Mouse (Mus musculus) heart, postnatal 25 days (tissue): ENCODE results near the gene Sav1. TPM values are rescaled to one million over a fixed set of nuclear protein-coding genes. Genes with fewer than 3 reads are reported as not detected.

Source experiments
- DNase-seq: peaks from one replicate; pipeline ENCODE4 v3.0.0; 2022; ENCODE audit warnings: low spot score
- intact Hi-C: fragments of 180-260 bp; cut with DNase I; formaldehyde crosslinking; loops from one replicate; pipeline ENCODE4 v1.15.1; 2025
- total RNA-seq, 2 experiments: library from RNA; stranded (reverse); gene quantifications; 2 replicates each; pipeline ENCODE4 v1.2.3; 2021

Sav1 gene
- total RNA-seq = 10 to 100 TPM; 24.0 to 25.0 TPM

GRCm38 (mm10) chr12:69986786-69987497 is at the start of gene Sav1:
Sav1 (minus strand) TSS chr12:69987002.
- peak; percentile 88 for DNase-seq
- intact Hi-C loops = loop anchor here (5.0 kb wide), 1 partner anchor 75 kb away; no protein-coding TSS in a partner anchor

GRCm38 (mm10) chr12:70026233-70026632 is 39.4 kb upstream of the Sav1 start:
- intact Hi-C loops = no loop called here
- no peak for DNase-seq

- DNase-seq = no peak
- intact Hi-C loops = no loop called here
Measured at GRCm38 (mm10) chr12:70025431-70025830, 38.6 kb upstream of the Sav1 start.

GRCm38 (mm10) chr12:70023580-70023979 is 36.8 kb upstream of the Sav1 start:
- intact Hi-C loops = no loop called here
- no peak for DNase-seq

DNA sequence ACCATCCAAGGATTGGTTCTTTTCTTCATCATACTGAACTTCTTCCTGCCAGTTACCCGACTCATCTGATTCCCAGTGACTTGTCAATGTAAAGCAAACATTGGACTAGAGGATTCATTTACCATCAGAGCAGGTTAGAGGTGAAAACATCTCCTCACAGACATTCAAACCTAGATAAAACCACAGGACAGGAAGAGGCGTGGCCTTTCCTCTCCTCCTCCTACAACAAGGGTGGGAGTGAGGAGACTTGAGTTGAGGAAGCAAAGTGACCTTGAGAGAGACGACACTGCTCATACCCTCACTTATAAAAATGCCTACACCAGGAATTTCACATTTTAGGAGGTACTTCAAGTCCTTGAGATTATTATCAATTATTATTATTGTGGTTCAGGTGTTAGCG is 31.4 kb upstream of the Sav1 start:
- no peak for DNase-seq
- intact Hi-C loops = no loop called here

DNA sequence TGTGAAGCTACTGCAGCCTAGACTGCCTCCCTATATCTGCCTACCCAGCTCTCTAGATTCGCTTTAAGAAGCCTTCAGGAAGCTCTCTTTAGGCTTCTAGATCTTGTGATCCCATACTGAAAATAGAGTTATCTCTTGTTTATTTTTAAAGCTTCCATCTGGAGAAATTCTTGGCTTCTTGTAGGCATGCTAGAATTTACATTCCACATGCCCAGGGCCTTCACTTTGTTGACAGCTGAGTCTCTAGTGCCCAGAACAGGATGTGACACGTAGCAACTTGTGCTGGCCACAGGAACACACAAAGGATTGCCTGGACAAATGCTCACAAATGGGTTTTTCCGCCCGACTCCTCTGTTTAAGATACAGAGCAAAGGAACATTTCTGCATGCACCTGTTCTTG is 29.1 kb upstream of the Sav1 start:
- intact Hi-C loops = no loop called here
- no peak for DNase-seq

- intact Hi-C loops = no loop called here
Measured at GRCm38 (mm10) chr12:70011681-70012080, 24.9 kb upstream of the Sav1 start.

DNA sequence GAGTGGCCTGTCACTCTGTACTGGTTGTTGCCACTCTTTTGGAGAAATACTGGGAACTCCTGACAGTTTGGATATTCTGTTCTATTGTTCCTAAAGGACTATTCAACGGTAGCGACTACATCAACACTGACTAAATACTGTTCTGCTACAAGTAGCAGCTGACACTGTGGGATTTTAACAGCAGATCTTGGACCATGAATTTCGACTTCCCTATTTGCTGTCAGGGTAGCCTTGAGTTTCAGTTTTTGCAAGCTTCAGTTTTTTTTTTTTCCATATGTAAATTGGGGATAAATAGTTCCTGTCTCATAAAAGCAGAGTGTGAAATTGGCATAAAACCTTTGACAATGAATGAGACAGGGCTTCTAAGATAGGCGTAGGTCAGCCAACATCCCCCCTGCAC is 23.6 kb upstream of the Sav1 start:
- intact Hi-C loops = no loop called here
- no peak for DNase-seq

More at GRCm38 (mm10) chr12:70011681-70012080, 24.9 kb upstream of the Sav1 start:
- DNase-seq = no peak

GRCm38 (mm10) chr12:70005103-70005502 is 18.3 kb upstream of the Sav1 start:
- intact Hi-C loops = no loop called here
- DNase-seq = no peak

- intact Hi-C loops = no loop called here
Measured at GRCm38 (mm10) chr12:69998186-69998983, 11.6 kb upstream of the Sav1 start.

GRCm38 (mm10) chr12:69995382-69995781 is 8.6 kb upstream of the Sav1 start:
- DNase-seq = no peak
- intact Hi-C loops = no loop called here

More at GRCm38 (mm10) chr12:69998186-69998983, 11.6 kb upstream of the Sav1 start:
- no peak for DNase-seq

DNA sequence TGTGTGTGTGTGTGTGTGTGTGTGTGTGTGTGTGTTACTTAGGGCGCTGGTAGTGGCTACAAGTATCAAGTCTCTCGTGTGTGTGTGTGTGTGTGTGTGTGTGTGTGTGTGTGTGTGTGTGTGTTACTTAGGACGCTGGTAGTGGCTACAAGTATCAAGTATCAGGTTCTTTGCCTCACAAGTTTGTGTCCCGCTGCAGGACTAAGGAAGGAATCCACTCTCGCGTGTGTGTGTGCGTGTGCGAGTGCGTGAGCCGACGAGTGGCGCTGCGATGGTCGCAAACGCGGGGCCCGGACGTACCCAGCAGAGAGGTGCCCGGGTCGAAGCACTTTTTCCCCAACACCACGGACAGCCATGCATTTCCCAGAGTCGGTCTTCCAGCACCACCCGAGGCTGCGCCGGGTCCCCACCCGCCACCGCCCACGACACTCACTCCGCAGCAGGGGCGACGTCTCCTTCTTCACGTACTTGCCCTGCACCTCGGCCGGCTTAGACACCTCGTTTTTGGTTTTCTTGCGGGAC is 500 bp downstream of the Sav1 start:
- intact Hi-C loops = loop anchor here (5.0 kb wide), 1 partner anchor 76 kb away; no protein-coding TSS in a partner anchor
- no peak for DNase-seq

DNA sequence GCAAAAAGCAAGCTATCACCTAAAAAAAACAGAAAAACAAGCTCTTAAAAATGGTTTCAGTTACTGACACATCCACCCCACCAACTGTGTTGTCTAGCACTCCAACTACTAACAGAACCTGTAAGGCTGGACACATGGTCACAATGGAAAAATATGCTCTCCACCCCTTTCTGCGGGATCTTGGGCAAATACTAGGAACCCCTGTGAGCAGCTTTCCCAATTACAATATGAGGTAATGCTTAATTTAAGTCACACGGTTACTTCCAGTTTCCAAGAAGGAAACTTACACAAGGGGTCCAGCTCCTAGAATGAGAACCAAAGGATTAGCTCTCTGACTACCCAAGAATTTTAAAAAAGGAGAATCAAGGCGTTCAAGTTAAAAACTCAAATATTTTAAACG is 1.3 kb downstream of the Sav1 start:
- DNase-seq = no peak
- intact Hi-C loops = loop anchor here (5.0 kb wide), 1 partner anchor 77 kb away; no protein-coding TSS in a partner anchor

DNA sequence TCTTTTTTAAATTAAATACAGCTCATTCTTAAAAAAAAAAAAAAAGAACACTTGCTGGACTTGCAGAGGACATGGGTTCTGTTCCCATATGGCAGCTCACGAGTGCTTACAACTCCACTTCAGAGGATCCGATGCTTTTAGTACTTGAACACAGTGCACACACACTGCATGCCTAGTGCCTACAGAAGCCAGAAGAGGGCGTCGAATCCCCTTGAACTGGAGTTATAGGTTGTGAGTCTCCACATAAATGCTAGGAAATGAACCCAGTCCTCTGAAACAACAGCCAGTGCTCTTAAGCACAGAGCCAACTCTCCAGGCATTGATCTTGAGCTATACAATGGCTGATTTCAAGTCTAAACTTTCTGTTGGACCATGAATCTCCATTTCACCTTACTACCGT is 3.9 kb downstream of the Sav1 start:
- no peak for DNase-seq
- intact Hi-C loops = no loop called here

- DNase-seq = no peak
- intact Hi-C loops = no loop called here
Measured at GRCm38 (mm10) chr12:69977376-69977998, 9.3 kb downstream of the Sav1 start.

- intact Hi-C loops = no loop called here
- no peak for DNase-seq
Measured at GRCm38 (mm10) chr12:69976688-69977087, 10.1 kb downstream of the Sav1 start.

DNA sequence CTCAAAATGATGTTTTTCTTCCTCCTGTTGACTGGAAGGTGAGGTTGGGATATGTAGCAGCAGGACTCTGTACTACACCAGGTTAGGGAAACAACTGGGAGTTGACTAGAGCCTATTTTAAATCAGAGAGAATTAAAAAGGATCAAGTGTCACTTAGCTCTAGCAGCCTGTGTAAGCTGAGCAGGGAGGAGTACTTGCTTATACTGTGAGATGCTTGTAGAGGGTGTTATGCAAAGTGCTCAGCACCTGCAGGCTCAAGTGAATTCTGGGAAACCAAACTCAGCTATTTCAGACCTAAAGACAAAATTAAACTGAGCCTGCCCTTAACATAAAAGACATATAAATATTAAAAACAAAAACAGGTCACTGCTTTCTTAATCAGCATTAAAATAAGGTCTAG is 13.1 kb downstream of the Sav1 start:
- intact Hi-C loops = no loop called here
- DNase-seq = no peak

DNA sequence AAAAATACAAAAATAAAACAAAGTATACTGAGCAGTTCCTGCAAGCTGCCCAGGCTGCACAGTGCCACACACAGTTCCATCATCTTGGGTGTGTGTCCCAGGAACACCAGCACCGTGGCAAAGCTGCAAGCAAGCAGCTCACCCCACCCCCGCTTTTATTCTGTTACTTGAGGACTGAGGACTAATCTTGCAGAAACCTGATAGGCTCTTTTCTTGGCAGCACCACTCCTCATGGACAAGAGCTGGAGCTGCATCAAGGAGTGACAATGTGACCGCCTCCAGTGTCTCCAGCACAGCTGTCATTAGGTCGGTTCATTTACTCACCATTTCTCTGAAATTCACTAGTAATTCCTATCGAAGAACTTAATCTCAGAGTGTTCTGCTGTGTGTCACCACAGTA is 18.6 kb downstream of the Sav1 start:
- peak; percentile 7 for DNase-seq

DNA sequence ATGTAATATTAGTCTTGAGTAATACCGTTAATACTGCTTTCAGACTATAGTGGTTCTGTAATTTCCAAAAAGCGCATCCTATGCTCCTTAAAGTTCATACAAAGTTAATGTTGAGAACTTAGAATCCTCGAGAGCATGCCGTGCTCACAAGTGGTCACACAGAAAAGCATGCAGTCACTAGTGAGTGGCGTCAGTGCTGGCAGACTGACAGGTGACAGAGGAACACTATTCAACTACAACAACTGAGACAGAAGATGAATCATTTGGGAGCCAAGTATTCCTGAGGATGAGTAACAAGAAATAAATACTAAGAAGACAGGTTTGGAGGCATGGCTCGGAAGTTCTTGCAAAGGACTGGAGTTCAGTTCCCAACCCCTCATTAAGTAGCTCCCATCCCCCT is 19.7 kb downstream of the Sav1 start:
- DNase-seq = no peak
- intact Hi-C loops = no loop called here

More for the DNA sequence above, 18.6 kb downstream of the Sav1 start:
- intact Hi-C loops = no loop called here

DNA sequence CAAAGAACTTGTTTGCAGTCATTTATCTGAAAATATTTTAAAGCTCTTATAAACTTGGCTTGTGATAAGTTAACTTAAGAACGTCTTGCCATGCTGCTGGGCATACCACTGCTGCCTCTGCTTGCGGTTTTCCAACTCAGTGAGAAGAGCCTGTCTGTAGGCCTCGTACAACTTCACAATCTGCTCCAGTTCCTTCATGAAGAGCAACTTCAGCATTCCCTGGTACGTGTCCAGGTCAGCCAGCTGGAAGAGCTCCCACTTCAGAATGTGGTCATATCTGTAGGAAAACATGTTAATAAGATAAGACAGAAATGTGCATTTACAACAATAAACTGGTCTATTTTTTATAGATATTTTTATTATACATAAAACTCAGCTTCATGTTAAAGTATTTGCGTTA is 20.7 kb downstream of the Sav1 start:
- no peak for DNase-seq
- intact Hi-C loops = no loop called here
